Mouse (Mus musculus) kidney, postnatal 0 days (tissue): ENCODE data around the gene Phf10. TPM values are rescaled to one million over a fixed set of nuclear protein-coding genes. Genes with fewer than 3 reads are reported as not detected.
"Not testable (repeated sequence)": the region's sequence is repeated elsewhere in the genome, so short reads cannot be mapped to it uniquely, and the experiment has no call there.

Experiments
- ATAC-seq: fragments of 200-750 bp; cut with Nextera tagmentation; replicated peaks from 2 replicates; pipeline ENCODE4 v1.8.0; 2017; ENCODE audit warnings: low read depth, moderate number of reproducible peaks, moderate TSS enrichment, moderate library complexity; ENCODE audit not compliant: low FRiP score
- DNase-seq: peaks from one replicate; pipeline ENCODE4 v3.0.0-alpha.2; 2016; ENCODE audit warnings: low spot score
- H3K27ac ChIP-seq: fragments of 300-500 bp; sonication (generic); 2 replicates; pipeline ENCODE4 v1.5.1; 2014; ENCODE audit warnings: mild to moderate bottlenecking
- H3K27me3 ChIP-seq: fragments of 300-500 bp; sonication (generic); 2 replicates; pipeline ENCODE4 v1.6.1; 2014; ENCODE audit warnings: low read length, mixed read lengths; ENCODE audit not compliant: insufficient read depth
- H3K36me3 ChIP-seq: fragments of 300-500 bp; sonication (generic); 2 replicates; pipeline ENCODE4 v1.6.1; 2014; ENCODE audit warnings: low read length, mixed read lengths; ENCODE audit not compliant: insufficient read depth
- H3K4me1 ChIP-seq: fragments of 300-500 bp; sonication (generic); replicated peaks from 2 replicates; pipeline ENCODE4 v1.6.1; 2014; ENCODE audit warnings: antibody characterized with exemption, low read length, mixed read lengths; ENCODE audit not compliant: insufficient read depth
- H3K4me2 ChIP-seq: fragments of 300-500 bp; sonication (generic); 2 replicates; pipeline ENCODE4 v1.6.1; 2014; ENCODE audit warnings: mild to moderate bottlenecking, low read length, moderate library complexity, mixed read lengths
- H3K4me3 ChIP-seq: fragments of 300-500 bp; sonication (generic); replicated peaks from 2 replicates; pipeline ENCODE4 v1.5.1; 2014; ENCODE audit warnings: low read depth, low read length
- H3K9ac ChIP-seq: fragments of 300-500 bp; sonication (generic); 2 replicates; pipeline ENCODE4 v1.6.1; 2014; ENCODE audit warnings: low read depth, low read length
- H3K9me3 ChIP-seq: fragments of 300-500 bp; sonication (generic); replicated peaks from 2 replicates; pipeline ENCODE4 v1.6.1; 2016; ENCODE audit warnings: low read length, inconsistent platforms, mixed read lengths
- CTCF ChIP-seq: IDR thresholded peaks from 2 replicates; pipeline ENCODE4 v1.5.1; 2016; ENCODE audit warnings: antibody characterized with exemption, low read depth, mild to moderate bottlenecking, moderate library complexity
- WGBS: fragments of 180-500 bp; shearing (Covaris S2); extraction: QIAGEN DNeasy Blood & Tissue Kit; methylation state at CpG from one replicate; pipeline ENCODE4 v1.1.7; 2014; 5-methylcytosine and 5-hydroxymethylcytosine counted together
- polyA plus RNA-seq: library from polyadenylated mRNA; unstranded; fragments of >200 nt; fragmentation: Nextera tagmentation; extraction: Ambion mirVana; gene quantifications from 2 replicates; pipeline ENCODE4 v1.2.1, GENCODE M21; 2015

Gene Phf10
- polyA plus RNA-seq, 1 experiment from 2014 or later: 29.8 TPM

GRCm38 (mm10) chr17:14978362-14979038 lies 17.4 kb upstream of the Phf10 start, which contains the start of the genes 9030025P20Rik and Gm3417:
9030025P20Rik (plus strand) TSS chr17:14978468.
Gm3417 (minus strand) TSS chr17:14978790.
- not testable (repeated sequence) for H3K9ac ChIP-seq, H3K27me3 ChIP-seq, H3K9me3 ChIP-seq, H3K36me3 ChIP-seq, H3K4me1 ChIP-seq, H3K4me2 ChIP-seq, H3K4me3 ChIP-seq, H3K27ac ChIP-seq, DNase-seq
- peak; percentile 98 for ATAC-seq
- WGBS: no CpG with 5 or more reads among the region's 60 CpGs

- not testable (repeated sequence) for H3K27me3 ChIP-seq, H3K4me1 ChIP-seq, DNase-seq, ATAC-seq, H3K9ac ChIP-seq, H3K36me3 ChIP-seq, H3K9me3 ChIP-seq, H3K4me2 ChIP-seq, H3K4me3 ChIP-seq, H3K27ac ChIP-seq
- WGBS: 2% methylated on average over 4 of the region's 7 CpGs
These were observed 16.8 kb upstream of the Phf10 start for GRCm38 (mm10) chr17:14977718-14978361.

- not testable (repeated sequence) for H3K9ac ChIP-seq, H3K4me3 ChIP-seq, H3K36me3 ChIP-seq, H3K4me2 ChIP-seq, H3K9me3 ChIP-seq, H3K27ac ChIP-seq, DNase-seq, H3K4me1 ChIP-seq, ATAC-seq, H3K27me3 ChIP-seq
- no CpG with 5 or more reads among the region's 6 CpGs for WGBS
These were observed 7.4 kb upstream of the Phf10 start for GRCm38 (mm10) chr17:14968373-14968913.

- H3K27me3 ChIP-seq, DNase-seq, H3K36me3 ChIP-seq, H3K27ac ChIP-seq, H3K4me1 ChIP-seq, H3K9ac ChIP-seq, H3K4me2 ChIP-seq, H3K4me3 ChIP-seq, H3K9me3 ChIP-seq: not testable (repeated sequence)
- ATAC-seq: peak; percentile 81
- WGBS: no CpG with 5 or more reads among the region's 44 CpGs
These were observed 583 bp upstream of the Phf10 start for GRCm38 (mm10) chr17:14961557-14962154.

- Histone ChIP-seq H3K9me3 (no peaks in the 10 kb centered on the region), H3K36me3 (0 out of 2 replicates have a peak, but pooled peaks cover 2% of the 10 kb centered on the region), H3K4me2 (peak overlapping the region; percentile 98), H3K4me1 (0 out of 2 replicates have a peak, but pooled peaks cover 2% of the 10 kb centered on the region), H3K27me3 (no peaks in the 10 kb centered on the region), H3K9ac (peak overlapping the region; percentile 84), H3K4me3 (peak overlapping the region; percentile 61), H3K27ac (peak overlapping the region; percentile 84; the same call in 1 of the 2 replicates)
- no peak for TF ChIP-seq CTCF
- DNase-seq (no peak), ATAC-seq (peak; percentile 14; the same call in 1 of the 2 replicates)
- 0% methylated on average over 19 of the region's 23 CpGs for WGBS
These were observed 553 bp downstream of the Phf10 start for GRCm38 (mm10) chr17:14960520-14960919.

GRCm38 (mm10) chr17:14959979-14960378 lies 1.1 kb downstream of the Phf10 start:
- peak overlapping the region; percentile 98 for H3K4me2 ChIP-seq
- H3K9ac ChIP-seq: peak overlapping the region; percentile 28; the same call in 1 of the 2 replicates
- no peak for DNase-seq
- no peak for TF ChIP-seq CTCF
- no peak overlapping the region for H3K27ac ChIP-seq
- peak overlapping the region; percentile 61; the same call in 1 of the 2 replicates for H3K4me3 ChIP-seq
- ATAC-seq: no peak
- 19% methylated on average over 3 of the region's 3 CpGs for WGBS
- H3K36me3 ChIP-seq: 0 out of 2 replicates have a peak, but pooled peaks cover 2% of the 10 kb centered on the region
- no peaks in the 10 kb centered on the region for H3K9me3 ChIP-seq
- H3K4me1 ChIP-seq: 0 out of 2 replicates have a peak, but pooled peaks cover 2% of the 10 kb centered on the region
- H3K27me3 ChIP-seq: no peaks in the 10 kb centered on the region
